Mouse (Mus musculus): ENCODE data around the gene Cnot4. TPM values are rescaled to one million over a fixed set of nuclear protein-coding genes. Genes with fewer than 3 reads are reported as not detected.
A peak's percentile ranks its signal among the peaks of the same experiment; 100 is the strongest.

Gene Cnot4
- polyA plus RNA-seq, 1 experiment from 2014 or later: 24.7 TPM

- no peak for ATAC-seq
- H3K27ac ChIP-seq: no peak overlapping the region
- H3K4me1 ChIP-seq (replicated peaks): no peaks in the 10 kb centered on the region
- H3K36me3 ChIP-seq: no peaks in the 10 kb centered on the region
- no peak overlapping the region for H3K4me3 ChIP-seq (replicated peaks)
- H3K9ac ChIP-seq: no peak overlapping the region
- WGBS: 76% methylated on average over 6 of the region's 6 CpGs
- H3K9me3 ChIP-seq: no peaks in the 10 kb centered on the region
- H3K27me3 ChIP-seq (replicated peaks): no peaks in the 10 kb centered on the region
- H3K4me2 ChIP-seq (replicated peaks): no peak overlapping the region
Observed at GRCm38 (mm10) chr6:35030226-35030625, 103.3 kb downstream of the Cnot4 start.

DNA sequence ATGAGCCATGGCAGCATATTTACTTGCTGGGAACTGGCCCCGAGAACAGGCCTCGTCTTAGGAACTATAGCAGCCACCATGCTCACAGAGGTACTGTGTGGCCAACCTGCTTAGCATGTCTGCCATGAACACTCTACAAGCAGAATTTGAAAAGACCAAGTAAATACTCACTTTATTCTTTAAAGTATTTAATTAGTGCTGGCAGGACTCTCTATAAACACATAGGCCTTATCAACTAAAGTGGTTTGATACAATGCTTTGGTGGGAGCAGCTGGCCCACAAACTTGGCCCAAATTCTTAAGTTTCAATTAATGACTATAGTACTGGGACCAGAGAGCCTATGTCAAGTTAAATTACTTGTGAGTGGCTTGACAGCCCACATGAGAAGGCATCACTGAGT lies 105.5 kb downstream of the Cnot4 start:
- no peak for ATAC-seq
- 95% methylated on average over 2 of the region's 2 CpGs for WGBS
- H3K27ac ChIP-seq: no peak overlapping the region

GRCm38 (mm10) chr6:35027257-35027656 lies 106.3 kb downstream of the Cnot4 start:
- 74% methylated on average over 6 of the region's 6 CpGs for WGBS
- no peak overlapping the region for H3K4me3 ChIP-seq (replicated peaks)
- H3K27me3 ChIP-seq (replicated peaks): no peaks in the 10 kb centered on the region
- H3K36me3 ChIP-seq: no peaks in the 10 kb centered on the region
- no peak overlapping the region for H3K27ac ChIP-seq
- peaks cover 2% of the 10 kb centered on the region; the same call in 1 of the 2 replicates for H3K4me1 ChIP-seq (replicated peaks)
- no peak overlapping the region for H3K4me2 ChIP-seq (replicated peaks)
- H3K9ac ChIP-seq: no peak overlapping the region
- H3K9me3 ChIP-seq: no peaks in the 10 kb centered on the region
- ATAC-seq: no peak

More for the DNA sequence above, 105.5 kb downstream of the Cnot4 start:
- peaks cover 2% of the 10 kb centered on the region; the same call in 1 of the 2 replicates for H3K4me1 ChIP-seq (replicated peaks)
- no peak overlapping the region for H3K4me2 ChIP-seq (replicated peaks)
- H3K9me3 ChIP-seq: no peaks in the 10 kb centered on the region
- no peaks in the 10 kb centered on the region for H3K27me3 ChIP-seq (replicated peaks)
- no peak overlapping the region for H3K4me3 ChIP-seq (replicated peaks)
- no peaks in the 10 kb centered on the region for H3K36me3 ChIP-seq
- no peak overlapping the region for H3K9ac ChIP-seq

GRCm38 (mm10) chr6:35016624-35017023 lies 116.9 kb downstream of the Cnot4 start:
- Histone ChIP-seq H3K27me3 (replicated peaks) (no peaks in the 10 kb centered on the region), H3K4me1 (replicated peaks) (no peaks in the 10 kb centered on the region), H3K36me3 (no peaks in the 10 kb centered on the region), H3K27ac (no peak overlapping the region), H3K9ac (no peak overlapping the region), H3K9me3 (no peaks in the 10 kb centered on the region), H3K4me3 (replicated peaks) (no peak overlapping the region), H3K4me2 (replicated peaks) (no peak overlapping the region)
- ATAC-seq: no peak
- 89% methylated on average over 5 of the region's 5 CpGs for WGBS

GRCm38 (mm10) chr6:35011953-35012352 lies 121.6 kb downstream of the Cnot4 start:
- H3K4me3 ChIP-seq (replicated peaks): no peak overlapping the region
- 88% methylated on average over 1 of the region's 1 CpGs for WGBS
- no peak overlapping the region for H3K9ac ChIP-seq
- no peaks in the 10 kb centered on the region for H3K9me3 ChIP-seq
- H3K27ac ChIP-seq: no peak overlapping the region
- H3K27me3 ChIP-seq (replicated peaks): no peaks in the 10 kb centered on the region
- no peak for ATAC-seq
- H3K36me3 ChIP-seq: no peaks in the 10 kb centered on the region
- no peak overlapping the region for H3K4me2 ChIP-seq (replicated peaks)
- no peaks in the 10 kb centered on the region for H3K4me1 ChIP-seq (replicated peaks)

- Histone ChIP-seq H3K27ac (no peak overlapping the region), H3K4me3 (replicated peaks) (no peak overlapping the region), H3K36me3 (no peaks in the 10 kb centered on the region), H3K9me3 (no peaks in the 10 kb centered on the region), H3K27me3 (replicated peaks) (no peaks in the 10 kb centered on the region), H3K4me2 (replicated peaks) (no peak overlapping the region), H3K9ac (no peak overlapping the region), H3K4me1 (replicated peaks) (no peaks in the 10 kb centered on the region)
- WGBS: 95% methylated on average over 5 of the region's 5 CpGs
- no peak for ATAC-seq
Observed at GRCm38 (mm10) chr6:35010705-35011104, 122.8 kb downstream of the Cnot4 start.

GRCm38 (mm10) chr6:35002261-35002669 lies 131.3 kb downstream of the Cnot4 start:
- 81% methylated on average over 18 of the region's 18 CpGs for WGBS
- Histone ChIP-seq H3K4me1 (replicated peaks) (0 out of 2 replicates have a peak, but pooled peaks cover 5% of the 10 kb centered on the region), H3K4me2 (replicated peaks) (no peak overlapping the region), H3K27me3 (replicated peaks) (no peaks in the 10 kb centered on the region), H3K9ac (no peak overlapping the region), H3K4me3 (replicated peaks) (no peak overlapping the region), H3K36me3 (no peaks in the 10 kb centered on the region), H3K27ac (no peak overlapping the region), H3K9me3 (no peaks in the 10 kb centered on the region)
- no peak for ATAC-seq

DNA sequence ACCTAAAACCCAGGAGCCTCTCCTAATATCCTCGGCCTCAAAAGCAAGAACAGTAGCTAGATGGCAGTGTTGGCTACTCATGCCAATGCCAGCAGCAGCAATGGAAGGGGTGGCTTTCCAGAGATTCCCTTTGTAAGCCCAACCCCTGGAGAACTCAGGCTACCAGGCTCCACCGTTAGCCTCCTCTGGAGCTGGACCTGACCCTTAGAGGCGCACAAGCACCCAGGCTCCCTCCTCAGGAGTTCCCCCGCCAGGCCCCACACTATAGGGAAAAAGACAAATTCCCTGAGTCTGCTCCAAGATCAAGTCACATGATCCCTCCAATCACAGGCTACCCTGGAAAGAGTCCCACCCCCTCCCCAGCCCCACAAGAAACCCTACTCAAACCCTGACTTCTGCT lies 134.4 kb downstream of the Cnot4 start:
- Histone ChIP-seq H3K9ac (no peak overlapping the region), H3K36me3 (no peaks in the 10 kb centered on the region), H3K9me3 (no peaks in the 10 kb centered on the region), H3K4me3 (replicated peaks) (no peak overlapping the region), H3K27ac (no peak overlapping the region), H3K4me1 (replicated peaks) (peaks cover 16% of the 10 kb centered on the region; the same call in 1 of the 2 replicates), H3K27me3 (replicated peaks) (no peaks in the 10 kb centered on the region), H3K4me2 (replicated peaks) (0 out of 2 replicates have a peak overlapping the region, but pooled peaks have one; percentile 23)
- ATAC-seq: peak; percentile 36; the same call in 1 of the 2 replicates
- 14% methylated on average over 4 of the region's 4 CpGs for WGBS

GRCm38 (mm10) chr6:34996496-34996895 lies 137.0 kb downstream of the Cnot4 start:
- H3K9ac ChIP-seq: no peak overlapping the region
- no peak overlapping the region for H3K4me2 ChIP-seq (replicated peaks)
- ATAC-seq: no peak
- no peaks in the 10 kb centered on the region for H3K9me3 ChIP-seq
- H3K4me3 ChIP-seq (replicated peaks): no peak overlapping the region
- H3K36me3 ChIP-seq: no peaks in the 10 kb centered on the region
- H3K27ac ChIP-seq: no peak overlapping the region
- WGBS: 76% methylated on average over 4 of the region's 4 CpGs
- no peaks in the 10 kb centered on the region for H3K27me3 ChIP-seq (replicated peaks)
- peaks cover 16% of the 10 kb centered on the region; the same call in 1 of the 2 replicates for H3K4me1 ChIP-seq (replicated peaks)

GRCm38 (mm10) chr6:34995265-34995681 lies 138.3 kb downstream of the Cnot4 start:
- Histone ChIP-seq H3K36me3 (no peaks in the 10 kb centered on the region), H3K4me2 (replicated peaks) (peak overlapping the region; percentile 65), H3K4me1 (replicated peaks) (peaks cover 16% of the 10 kb centered on the region; the same call in 1 of the 2 replicates), H3K9ac (no peak overlapping the region; the same call in 1 of the 2 replicates), H3K9me3 (no peaks in the 10 kb centered on the region), H3K4me3 (replicated peaks) (peak overlapping the region; percentile 27), H3K27ac (no peak overlapping the region), H3K27me3 (replicated peaks) (no peaks in the 10 kb centered on the region)
- peak; percentile 80 for ATAC-seq
- 6% methylated on average over 13 of the region's 13 CpGs for WGBS

DNA sequence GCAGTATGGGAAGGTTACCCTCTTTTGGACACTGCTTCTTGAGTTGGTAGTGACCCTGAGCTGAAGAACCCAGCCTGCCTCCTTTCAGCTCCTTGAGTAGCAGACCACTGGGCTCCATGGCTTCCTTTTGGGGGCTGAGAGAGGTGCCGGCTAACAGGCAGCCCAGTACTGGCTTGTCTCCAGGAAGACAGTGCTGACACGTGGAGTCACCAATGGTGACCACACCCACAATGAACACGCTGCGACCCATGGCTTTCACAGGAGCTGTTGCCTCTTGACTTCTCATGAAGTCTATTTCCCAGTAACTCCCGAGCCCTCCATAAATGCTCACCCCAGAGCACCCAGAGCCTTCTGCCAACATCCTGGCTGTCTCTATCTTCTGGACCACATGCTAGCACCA lies 138.8 kb downstream of the Cnot4 start:
- no peaks in the 10 kb centered on the region for H3K36me3 ChIP-seq
- no peaks in the 10 kb centered on the region for H3K27me3 ChIP-seq (replicated peaks)
- H3K27ac ChIP-seq: no peak overlapping the region
- WGBS: 58% methylated on average over 5 of the region's 5 CpGs
- 0 out of 2 replicates have a peak, but pooled peaks have one; percentile 18 for ATAC-seq
- no peak overlapping the region for H3K9ac ChIP-seq
- peak overlapping the region; percentile 65 for H3K4me2 ChIP-seq (replicated peaks)
- peaks cover 16% of the 10 kb centered on the region; the same call in 1 of the 2 replicates for H3K4me1 ChIP-seq (replicated peaks)
- no peak overlapping the region for H3K4me3 ChIP-seq (replicated peaks)
- H3K9me3 ChIP-seq: no peaks in the 10 kb centered on the region

GRCm38 (mm10) chr6:34989263-34989662 lies 144.3 kb downstream of the Cnot4 start:
- Histone ChIP-seq H3K4me2 (replicated peaks) (no peak overlapping the region), H3K9me3 (no peaks in the 10 kb centered on the region), H3K27me3 (replicated peaks) (no peaks in the 10 kb centered on the region), H3K4me3 (replicated peaks) (no peak overlapping the region), H3K4me1 (replicated peaks) (peaks cover 8% of the 10 kb centered on the region; the same call in 1 of the 2 replicates), H3K36me3 (no peaks in the 10 kb centered on the region), H3K27ac (no peak overlapping the region), H3K9ac (no peak overlapping the region)
- WGBS: 74% methylated on average over 6 of the region's 6 CpGs
- no peak for ATAC-seq

- WGBS: 13% methylated on average over 20 of the region's 20 CpGs
Observed at GRCm38 (mm10) chr6:34988081-34988761, 145.3 kb downstream of the Cnot4 start, which contains the start of gene Slc23a4. Gene Slc23a4, minus strand, starts transcription at chr6:34988404.

More at GRCm38 (mm10) chr6:34988081-34988761, 145.3 kb downstream of the Cnot4 start, which contains the start of gene Slc23a4:
- Histone ChIP-seq H3K4me1 (replicated peaks) (peaks cover 8% of the 10 kb centered on the region; the same call in 1 of the 2 replicates), H3K9ac (peak within 1 kb of the TSS; percentile 28; the same call in 1 of the 2 replicates), H3K4me3 (replicated peaks) (peak within 1 kb of the TSS; percentile 7; the same call in 1 of the 2 replicates), H3K9me3 (no peaks in the 10 kb centered on the region), H3K27ac (peak within 1 kb of the TSS; percentile 2; the same call in 1 of the 2 replicates), H3K36me3 (no peaks in the 10 kb centered on the region), H3K4me2 (replicated peaks) (peak within 1 kb of the TSS; percentile 50), H3K27me3 (replicated peaks) (no peaks in the 10 kb centered on the region)
- peak; percentile 89 for ATAC-seq

Data from intestine, embryonic 15.5 days (tissue).